Mouse (Mus musculus) heart, postnatal 14 days (tissue): ENCODE data around the gene Cmip. TPM values are rescaled to one million over a fixed set of nuclear protein-coding genes. Genes with fewer than 3 reads are reported as not detected.

Experiments used
- DNase-seq, 2 experiments: peaks; one replicate each; pipeline ENCODE4 v3.0.0; 2021 to 2022
- intact Hi-C: fragments of 180-260 bp; cut with DNase I; formaldehyde crosslinking; loops from one replicate; pipeline ENCODE4 v1.15.1; 2025
- total RNA-seq, 2 experiments: library from RNA; stranded (reverse); gene quantifications; 2 replicates each; pipeline ENCODE4 v1.2.3; 2021

Cmip gene
- total RNA-seq, 2 experiments from 2014 or later: 29.5 to 30.9 TPM

DNA sequence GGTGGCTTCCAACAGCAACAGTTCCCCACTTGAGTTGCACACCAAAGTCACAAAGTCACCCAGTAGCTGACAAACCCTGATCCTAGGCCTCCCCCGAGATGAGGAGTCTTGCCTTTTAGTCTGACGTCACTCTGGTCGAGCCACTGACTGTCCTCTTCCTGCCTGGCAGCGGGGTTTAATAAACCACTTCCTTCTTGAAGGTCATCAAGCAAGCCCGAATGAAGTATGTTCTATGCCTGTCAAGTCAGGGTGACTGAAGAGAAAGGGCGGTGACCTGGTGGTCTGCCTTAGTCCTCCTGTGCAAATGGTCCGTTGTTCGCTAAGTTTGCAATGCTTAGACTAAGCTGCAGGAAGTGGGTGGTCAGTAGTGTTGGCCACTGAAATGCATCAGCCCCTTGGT is 31.1 kb downstream of the Cmip start:
- intact Hi-C loops: no loop called here
- DNase-seq: no peak

- intact Hi-C loops: no loop called here
- DNase-seq: no peak
These were observed 32.2 kb downstream of the Cmip start for GRCm38 (mm10) chr8:117289016-117289415.

GRCm38 (mm10) chr8:117290506-117290905 is 33.6 kb downstream of the Cmip start:
- DNase-seq: peak; percentile 53 to 67
- intact Hi-C loops: no loop called here

DNA sequence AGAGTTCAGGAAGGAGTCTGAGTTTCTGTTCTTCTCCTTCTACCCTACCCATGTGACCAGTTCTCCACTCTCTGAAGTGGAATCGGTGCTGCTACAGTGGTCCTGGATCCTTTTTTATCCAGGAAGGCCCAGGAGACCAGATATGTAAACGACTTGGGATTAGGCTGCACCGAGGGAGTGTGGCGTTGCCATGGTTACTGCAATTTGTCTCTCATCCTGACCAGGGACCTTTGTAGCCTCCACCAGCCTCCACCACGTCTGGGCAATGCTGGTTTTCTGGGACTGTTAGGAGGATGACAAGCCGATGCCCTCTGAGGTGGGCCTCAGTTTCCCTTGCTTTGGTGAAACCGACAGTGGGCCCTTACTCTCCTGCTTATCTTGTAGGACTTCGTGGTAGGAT is 35.4 kb downstream of the Cmip start:
- intact Hi-C loops: no loop called here
- DNase-seq: no peak

DNA sequence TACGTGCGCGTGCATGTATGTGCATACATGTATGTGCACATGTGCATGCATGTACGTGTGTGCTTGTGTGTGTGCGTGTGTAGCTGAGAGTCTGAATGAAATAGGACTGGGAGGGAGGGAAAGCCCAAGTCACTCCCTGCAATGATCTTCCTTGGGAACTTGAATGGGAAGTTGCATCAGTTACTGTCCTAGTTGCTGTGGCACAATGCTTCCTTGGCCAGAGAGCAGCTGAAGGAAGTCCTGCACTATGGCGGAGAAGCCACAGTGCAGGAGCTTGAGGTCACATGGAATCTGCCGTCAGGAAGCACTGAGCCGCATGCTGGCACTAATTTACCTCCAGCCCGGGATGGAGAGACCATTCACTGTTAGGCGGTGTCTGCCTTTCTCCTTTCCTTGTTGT is 37.9 kb downstream of the Cmip start:
- DNase-seq: no peak
- intact Hi-C loops: loop anchor here (5.0 kb wide), 1 partner anchor 72 kb away; no protein-coding TSS in a partner anchor

- DNase-seq: peak; percentile 47 to 61
- intact Hi-C loops: loop anchor here (5.0 kb wide), 1 partner anchor 69 kb away; no protein-coding TSS in a partner anchor
These were observed 41.2 kb downstream of the Cmip start for GRCm38 (mm10) chr8:117297913-117298518.

GRCm38 (mm10) chr8:117299204-117299603 is 42.3 kb downstream of the Cmip start:
- intact Hi-C loops: loop anchor here (5.0 kb wide), 1 partner anchor 68 kb away; no protein-coding TSS in a partner anchor
- DNase-seq: no peak

DNA sequence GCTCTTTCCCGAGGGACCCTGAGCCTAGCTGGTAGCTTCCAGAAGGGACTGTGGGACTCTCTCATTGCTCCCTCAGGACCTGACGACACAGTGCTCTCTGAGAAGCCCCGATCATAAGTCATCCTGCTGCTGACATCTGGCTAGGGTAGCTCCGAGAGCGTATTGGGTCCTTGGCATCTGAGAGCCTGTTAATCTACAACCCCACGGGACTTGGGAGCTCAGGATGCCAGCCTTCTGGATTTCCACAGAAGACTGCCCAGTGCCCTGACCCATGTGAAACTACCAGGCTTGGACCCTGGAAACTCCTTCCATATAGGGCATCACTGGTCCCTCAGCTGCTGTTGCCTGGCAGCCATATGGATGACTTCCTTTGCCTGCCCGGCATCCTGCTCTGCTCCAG is 43.3 kb downstream of the Cmip start:
- no peak for DNase-seq
- intact Hi-C loops: no loop called here

DNA sequence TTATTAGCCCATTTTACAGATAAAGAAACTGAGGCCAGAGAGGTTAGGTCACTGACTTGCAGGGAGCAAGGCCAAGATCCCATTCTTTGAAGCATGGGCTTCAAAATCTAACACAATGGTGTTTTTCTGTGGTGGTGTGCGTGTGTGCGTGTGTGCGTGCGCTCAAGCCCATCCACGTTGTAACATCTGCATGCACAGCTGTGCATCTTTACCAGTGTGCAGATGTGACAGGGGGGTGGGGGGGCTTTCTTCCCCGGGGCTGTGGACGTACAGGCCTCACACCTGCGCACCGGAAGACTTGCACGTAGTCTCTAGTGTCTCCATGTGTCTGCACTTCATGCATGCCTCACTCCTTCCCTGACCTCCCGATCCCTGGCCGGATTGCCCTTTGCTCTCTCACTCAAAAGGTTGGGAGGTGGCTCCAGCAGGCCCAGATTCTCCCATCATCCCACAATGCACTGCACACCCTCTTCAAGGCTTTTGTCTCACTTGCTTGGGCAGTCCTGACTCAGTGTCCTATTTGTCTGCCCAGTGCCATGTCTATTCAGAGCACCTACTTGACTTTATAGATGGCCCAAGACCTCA is 44.7 kb downstream of the Cmip start:
- no peak for DNase-seq
- intact Hi-C loops: no loop called here

- intact Hi-C loops: no loop called here
- no peak for DNase-seq
These were observed 45.2 kb downstream of the Cmip start for GRCm38 (mm10) chr8:117302072-117302471.

- no peak for DNase-seq
These were observed 46.8 kb downstream of the Cmip start for GRCm38 (mm10) chr8:117303666-117304065.

GRCm38 (mm10) chr8:117305405-117305804 is 48.5 kb downstream of the Cmip start:
- intact Hi-C loops: no loop called here
- no peak for DNase-seq

More at GRCm38 (mm10) chr8:117303666-117304065, 46.8 kb downstream of the Cmip start:
- intact Hi-C loops: no loop called here

GRCm38 (mm10) chr8:117306756-117307155 is 49.9 kb downstream of the Cmip start:
- no peak for DNase-seq
- intact Hi-C loops: no loop called here

DNA sequence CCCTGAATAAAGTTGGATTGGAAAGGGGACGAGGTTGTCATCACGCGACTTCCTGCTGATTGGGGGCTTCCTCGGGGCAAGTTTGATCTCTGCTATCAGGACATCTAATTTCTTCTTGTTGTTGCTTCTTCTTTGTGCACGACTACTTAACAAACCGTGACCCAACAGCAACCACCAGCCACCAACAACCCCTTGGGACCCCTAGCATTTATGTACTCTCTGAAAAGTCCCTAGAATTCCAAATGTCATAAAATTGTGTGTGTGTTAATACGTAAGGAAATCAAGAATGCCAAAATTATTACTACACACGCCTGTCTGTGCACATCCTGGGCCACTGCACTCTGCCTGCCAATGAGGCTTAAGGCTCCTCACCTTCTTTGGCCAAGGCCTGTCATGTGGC is 50.4 kb downstream of the Cmip start:
- intact Hi-C loops: no loop called here
- no peak for DNase-seq

- intact Hi-C loops: no loop called here
- no peak for DNase-seq
These were observed 51.6 kb downstream of the Cmip start for GRCm38 (mm10) chr8:117308303-117309095.

- no peak for DNase-seq
- intact Hi-C loops: no loop called here
These were observed 52.9 kb downstream of the Cmip start for GRCm38 (mm10) chr8:117309653-117310274.

DNA sequence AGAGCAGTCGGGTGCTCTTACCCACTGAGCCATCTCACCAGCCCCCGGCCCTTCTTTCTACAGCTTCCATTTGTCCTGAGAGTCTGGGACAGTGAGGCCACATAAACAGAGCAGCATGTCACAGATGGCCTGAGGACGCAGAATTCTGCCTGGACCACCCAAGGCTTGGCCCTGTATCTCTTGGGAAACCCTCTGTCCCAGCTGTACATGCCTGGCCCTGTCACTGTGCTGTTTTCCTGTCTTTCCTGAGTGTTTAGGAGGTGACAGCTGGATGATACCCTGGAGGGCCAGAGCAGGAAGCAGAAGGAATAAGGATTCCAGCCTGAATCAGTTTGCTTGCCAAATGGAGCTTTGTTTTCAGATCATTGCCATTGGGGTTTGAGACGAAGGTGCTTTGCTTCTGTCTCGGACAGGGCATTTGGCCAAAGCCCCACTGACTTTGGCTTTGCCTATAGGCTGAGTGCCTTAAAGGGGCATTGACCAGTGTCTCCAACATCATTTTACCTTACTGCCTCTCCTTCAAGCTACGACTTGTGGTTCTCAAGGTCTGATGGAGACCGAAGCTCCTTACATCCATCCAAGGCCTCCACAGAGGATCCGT is 54.2 kb downstream of the Cmip start:
- peak; percentile 39 to 56 for DNase-seq

DNA sequence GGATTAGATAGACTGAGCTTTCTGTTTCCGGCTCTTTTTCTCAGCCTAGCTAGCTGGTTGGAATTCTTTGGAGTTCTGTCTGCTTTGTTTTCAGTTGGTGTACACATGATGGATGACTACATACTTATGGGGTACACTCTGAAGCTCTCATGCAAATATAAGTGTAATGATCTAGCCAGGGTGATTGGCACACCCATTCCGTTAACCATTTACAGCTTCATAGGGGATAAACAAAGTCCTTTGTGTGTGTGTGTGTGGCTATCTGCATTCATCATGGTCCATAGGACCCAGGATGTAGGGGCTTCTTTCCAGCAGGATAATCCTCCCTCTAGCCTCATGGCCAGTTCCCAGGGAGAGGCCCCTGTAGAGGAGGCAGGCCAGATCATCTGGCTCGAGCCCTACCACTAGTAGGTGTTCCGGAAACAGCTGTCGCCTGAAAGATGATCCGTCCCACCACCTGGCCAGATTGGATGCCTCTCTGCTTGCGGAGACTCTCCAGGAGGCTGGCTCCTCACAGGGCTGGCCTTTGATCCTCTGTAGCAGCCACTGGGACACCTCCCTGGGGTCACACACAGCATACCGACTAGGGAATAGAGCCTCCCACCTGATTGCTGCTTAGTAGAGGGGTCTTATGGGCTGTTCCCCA is 57.6 kb downstream of the Cmip start:
- no peak for DNase-seq
- intact Hi-C loops: no loop called here

More for the DNA sequence above, 54.2 kb downstream of the Cmip start:
- intact Hi-C loops: no loop called here

GRCm38 (mm10) chr8:117315727-117316126 is 58.9 kb downstream of the Cmip start:
- intact Hi-C loops: no loop called here
- no peak for DNase-seq

DNA sequence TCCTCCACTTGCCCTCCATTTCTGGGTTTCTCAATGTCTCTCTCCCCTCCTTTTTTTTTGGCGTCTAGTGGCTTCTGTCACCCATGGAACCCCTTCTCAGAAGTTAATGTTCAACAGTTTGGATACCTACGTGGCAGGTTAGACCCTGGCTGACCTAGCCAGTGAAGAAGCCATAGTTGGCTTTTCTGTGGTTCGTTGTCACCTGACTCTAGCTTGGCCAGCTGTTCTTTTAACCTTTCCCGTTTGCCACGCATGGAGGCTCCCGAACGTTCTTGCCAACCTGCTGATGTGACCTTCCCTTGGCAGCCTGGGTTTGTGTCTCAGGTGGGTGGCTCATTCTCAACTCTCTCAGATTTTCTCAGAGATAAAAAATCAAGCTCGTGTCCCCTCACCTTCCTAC is 60.6 kb downstream of the Cmip start:
- intact Hi-C loops: no loop called here
- DNase-seq: no peak
